Mouse (Mus musculus) myocyte (in vitro differentiated cells): ENCODE results near the gene Zdhhc16. TPM values are rescaled to one million over a fixed set of nuclear protein-coding genes. Genes with fewer than 3 reads are reported as not detected.

Experiments used
- H3K27me3 ChIP-seq: one replicate; pipeline ENCODE4 v1.6.1; 2011; ENCODE audit not compliant: control insufficient read depth, insufficient read depth, insufficient read length
- H3K36me3 ChIP-seq: one replicate; pipeline ENCODE4 v1.6.1; 2011; ENCODE audit not compliant: control insufficient read depth, insufficient read depth
- H3K4me2 ChIP-seq: one replicate; pipeline ENCODE4 v1.6.1; 2011; ENCODE audit warnings: low read depth, control low read depth
- H3K4me3 ChIP-seq: one replicate; pipeline ENCODE4 v1.5.1; 2011; ENCODE audit warnings: mild to moderate bottlenecking, control low read depth, moderate library complexity
- H3K79me2 ChIP-seq: one replicate; pipeline ENCODE4 v1.6.1; 2011; ENCODE audit not compliant: control insufficient read depth, insufficient read depth
- H3ac ChIP-seq: one replicate; pipeline ENCODE4 v1.6.1; 2011; ENCODE audit not compliant: control insufficient read depth, insufficient read length
- CEBPB ChIP-seq: IDR thresholded peaks from 2 replicates; pipeline ENCODE4 v1.6.1; 2011; ENCODE audit warnings: mild to moderate bottlenecking, moderate library complexity; ENCODE audit not compliant: poor library complexity, insufficient read depth, severe bottlenecking
- E2F4 ChIP-seq: IDR thresholded peaks from one replicate; pipeline ENCODE4 v1.6.1; 2011; ENCODE audit warnings: mild to moderate bottlenecking, control low read depth, moderate library complexity; ENCODE audit not compliant: insufficient read depth
- MAX ChIP-seq: IDR thresholded peaks from one replicate; pipeline ENCODE4 v1.6.1; 2011; ENCODE audit warnings: low read depth, mild to moderate bottlenecking, control low read depth
- MYOD1 ChIP-seq, 3 experiments: IDR thresholded peaks; one replicate each; pipeline ENCODE4 v1.6.1; 2011; ENCODE audit warnings: control low read depth in 2 of 3, low read depth in 2 of 3, mild to moderate bottlenecking in 2 of 3, moderate library complexity in 1 of 3; ENCODE audit not compliant: insufficient read length in 2 of 3, control insufficient read depth in 1 of 3
- MYOG ChIP-seq, 3 experiments: IDR thresholded peaks; one replicate each; pipeline ENCODE4 v1.6.1; 2011; ENCODE audit warnings: control low read depth in 2 of 3, low read depth in 2 of 3, mild to moderate bottlenecking in 2 of 3; ENCODE audit not compliant: insufficient read length in 2 of 3, control insufficient read depth in 1 of 3, insufficient read depth in 1 of 3
- POLR2A ChIP-seq: IDR thresholded peaks from one replicate; pipeline ENCODE4 v1.6.1; 2011; ENCODE audit warnings: low read depth, mild to moderate bottlenecking, control low read depth, moderate library complexity; ENCODE audit not compliant: insufficient read length
- POLR2AphosphoS2 ChIP-seq: IDR thresholded peaks from one replicate; pipeline ENCODE4 v1.6.1; 2011; ENCODE audit warnings: low read depth, control low read depth; ENCODE audit not compliant: insufficient read length
- REST ChIP-seq: IDR thresholded peaks from one replicate; pipeline ENCODE4 v1.6.1; 2011; ENCODE audit warnings: mild to moderate bottlenecking, control low read depth, moderate library complexity; ENCODE audit not compliant: insufficient read depth, insufficient read length
- SRF ChIP-seq: IDR thresholded peaks from one replicate; pipeline ENCODE4 v1.6.1; 2011; ENCODE audit warnings: low read depth; ENCODE audit not compliant: control insufficient read depth, insufficient read length
- TCF12 ChIP-seq: IDR thresholded peaks from one replicate; pipeline ENCODE4 v1.6.1; 2011; ENCODE audit warnings: mild to moderate bottlenecking, control low read depth; ENCODE audit not compliant: poor library complexity, insufficient read depth, severe bottlenecking
- TCF3 ChIP-seq: IDR thresholded peaks from one replicate; pipeline ENCODE4 v1.6.1; 2011; ENCODE audit warnings: low read depth, control low read depth; ENCODE audit not compliant: insufficient read length
- USF1 ChIP-seq: IDR thresholded peaks from one replicate; pipeline ENCODE4 v1.6.1; 2011; ENCODE audit warnings: low read depth, mild to moderate bottlenecking, control low read depth, moderate library complexity
- polyA plus RNA-seq: library from polyadenylated mRNA; unstranded; fragments of >200 nt; fragmentation: generic; extraction: Trizol; gene quantifications from one replicate; pipeline ENCODE4 v1.2.1, GENCODE M21; 2012; ENCODE audit warnings: missing spikeins

The Zdhhc16 gene
- polyA plus RNA-seq, 1 experiment = 124 TPM

DNA sequence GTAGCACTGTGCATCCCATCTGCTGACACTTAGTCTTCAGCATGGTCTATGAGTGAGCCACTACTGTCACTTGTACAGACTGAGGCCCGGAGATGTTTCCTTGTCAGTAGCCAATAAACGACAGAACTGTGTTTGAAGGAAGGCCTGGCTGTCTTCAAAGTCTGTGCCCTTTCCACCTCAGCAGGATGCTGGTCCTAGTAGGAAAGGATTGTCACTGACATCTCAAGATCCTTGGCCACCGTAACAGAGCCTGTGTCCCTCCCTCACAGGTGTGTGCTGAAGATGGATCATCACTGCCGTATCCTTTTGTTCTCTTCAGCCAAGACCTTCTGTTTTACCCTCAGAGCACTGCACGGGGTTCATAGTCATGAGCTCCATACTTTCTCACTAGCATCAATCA is 5.3 kb downstream of the Zdhhc16 start:
- H3K4me3 ChIP-seq = no peak overlapping the region
- no peaks in the 10 kb centered on the region for H3K27me3 ChIP-seq
- H3K36me3 ChIP-seq = peaks cover 41% of the 10 kb centered on the region
- peaks cover 51% of the 10 kb centered on the region for H3K79me2 ChIP-seq
- H3ac ChIP-seq = no peak overlapping the region
- no peak overlapping the region for H3K4me2 ChIP-seq
- TF ChIP-seq POLR2AphosphoS2 (peak; percentile 51), USF1 (no peak)

DNA sequence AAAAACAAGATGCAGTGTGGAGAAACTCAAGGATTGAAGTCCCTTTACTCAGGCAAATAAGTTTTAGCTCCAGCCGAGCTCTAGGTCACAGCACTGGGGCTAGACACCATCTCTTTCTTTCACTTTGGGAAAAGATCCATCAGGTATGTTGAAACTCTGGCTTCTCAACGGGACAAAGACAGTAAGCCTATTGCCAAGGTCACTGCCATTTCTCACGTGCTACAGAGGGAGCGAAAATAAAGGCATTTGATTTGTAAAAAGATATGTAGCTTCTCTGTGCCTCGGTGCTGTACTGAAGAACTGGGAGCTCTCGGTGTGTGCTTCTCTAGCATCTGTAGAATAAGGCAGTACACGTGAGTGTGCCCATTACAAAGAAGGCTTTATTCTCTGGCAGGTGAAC is 10.6 kb downstream of the Zdhhc16 start:
- peaks cover 73% of the 10 kb centered on the region for H3K36me3 ChIP-seq
- no peak for TF ChIP-seq POLR2AphosphoS2
- TF ChIP-seq MYOD1 (IDR thresholded peaks at IDR 0.05; ENCODE audit: control insufficient read depth in 1 of 3, insufficient read length in 2 of 3, low read depth in 2 of 3) = no peak
- no peak for TF ChIP-seq TCF3
- TF ChIP-seq USF1 = no peak
- TF ChIP-seq SRF = no peak
- H3ac ChIP-seq = no peak overlapping the region
- peaks cover 14% of the 10 kb centered on the region for H3K79me2 ChIP-seq
- H3K4me3 ChIP-seq = no peak overlapping the region
- H3K4me2 ChIP-seq = no peak overlapping the region
- no peaks in the 10 kb centered on the region for H3K27me3 ChIP-seq

DNA sequence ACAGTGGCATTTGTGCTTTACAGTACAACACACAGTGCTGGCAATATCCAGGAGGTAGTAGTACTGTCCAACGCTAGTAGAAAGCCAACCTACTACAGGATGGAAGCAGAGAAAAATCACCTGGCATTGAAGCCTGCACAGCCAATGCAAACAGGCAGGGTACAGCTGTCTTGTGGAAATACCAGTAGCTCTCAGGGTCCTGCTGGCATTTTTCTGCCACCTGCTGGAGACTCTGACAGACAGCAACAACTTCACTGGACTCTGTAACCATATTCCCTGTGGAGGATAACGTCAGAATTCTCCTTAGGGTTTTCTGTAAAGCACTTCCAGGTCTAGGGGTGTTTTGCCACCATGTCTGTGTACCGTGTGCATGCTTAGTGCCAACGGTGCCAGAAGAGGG is 19.0 kb downstream of the Zdhhc16 start:
- peaks cover 65% of the 10 kb centered on the region for H3K36me3 ChIP-seq
- no peak overlapping the region for H3K4me2 ChIP-seq
- no peak overlapping the region for H3K4me3 ChIP-seq
- TF ChIP-seq POLR2A = no peak
- TF ChIP-seq MAX = no peak
- no peak for TF ChIP-seq TCF12
- no peak for TF ChIP-seq SRF
- no peak for TF ChIP-seq POLR2AphosphoS2
- no peak for TF ChIP-seq USF1
- TF ChIP-seq REST = no peak
- TF ChIP-seq MYOD1 (IDR thresholded peaks at IDR 0.05; ENCODE audit: control insufficient read depth in 1 of 3, insufficient read length in 2 of 3, low read depth in 2 of 3) = peak; percentile 40 to 81 (median 81)
- TF ChIP-seq MYOG (IDR thresholded peaks at IDR 0.05; ENCODE audit: control insufficient read depth in 1 of 3, insufficient read depth in 1 of 3, insufficient read length in 2 of 3, low read depth in 2 of 3) = peak in 2 of 3 experiments; percentile 54 to 73
- TF ChIP-seq TCF3 = no peak
- TF ChIP-seq CEBPB = no peak
- TF ChIP-seq E2F4 = no peak
- H3K27me3 ChIP-seq = no peaks in the 10 kb centered on the region
- H3ac ChIP-seq = no peak overlapping the region
- no peaks in the 10 kb centered on the region for H3K79me2 ChIP-seq

DNA sequence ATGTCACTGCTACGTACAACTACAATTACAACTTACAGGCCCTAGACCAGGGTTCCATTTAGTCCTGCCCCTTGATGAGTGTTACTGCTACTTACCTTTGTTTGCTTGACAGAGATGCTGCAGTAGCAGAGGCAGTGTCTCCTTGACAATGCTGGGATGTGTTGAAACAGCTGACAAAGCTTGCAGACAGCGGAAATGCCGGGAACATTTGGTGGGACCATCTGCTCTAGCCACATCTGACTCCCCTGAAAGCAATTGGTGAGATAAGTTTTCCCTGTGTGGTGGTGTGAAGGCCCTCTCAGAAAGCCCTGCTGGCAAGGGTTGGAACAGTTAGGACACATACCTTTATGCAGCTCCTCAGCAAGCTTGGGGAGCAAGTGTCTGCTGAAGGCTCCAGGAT is 20.3 kb downstream of the Zdhhc16 start:
- TF ChIP-seq MYOD1 (IDR thresholded peaks at IDR 0.05; ENCODE audit: control insufficient read depth in 1 of 3, insufficient read length in 2 of 3, low read depth in 2 of 3) (peak in 2 of 3 experiments; percentile 95 to 96), TCF12 (peak; percentile 73), MYOG (IDR thresholded peaks at IDR 0.05; ENCODE audit: control insufficient read depth in 1 of 3, insufficient read depth in 1 of 3, insufficient read length in 2 of 3, low read depth in 2 of 3) (peak in 2 of 3 experiments; percentile 64 to 84), TCF3 (no peak), POLR2AphosphoS2 (no peak), SRF (no peak)
- no peak overlapping the region for H3K4me3 ChIP-seq
- H3K79me2 ChIP-seq = no peaks in the 10 kb centered on the region
- H3K36me3 ChIP-seq = peaks cover 61% of the 10 kb centered on the region
- no peak overlapping the region for H3ac ChIP-seq
- H3K27me3 ChIP-seq = no peaks in the 10 kb centered on the region
- H3K4me2 ChIP-seq = no peak overlapping the region

DNA sequence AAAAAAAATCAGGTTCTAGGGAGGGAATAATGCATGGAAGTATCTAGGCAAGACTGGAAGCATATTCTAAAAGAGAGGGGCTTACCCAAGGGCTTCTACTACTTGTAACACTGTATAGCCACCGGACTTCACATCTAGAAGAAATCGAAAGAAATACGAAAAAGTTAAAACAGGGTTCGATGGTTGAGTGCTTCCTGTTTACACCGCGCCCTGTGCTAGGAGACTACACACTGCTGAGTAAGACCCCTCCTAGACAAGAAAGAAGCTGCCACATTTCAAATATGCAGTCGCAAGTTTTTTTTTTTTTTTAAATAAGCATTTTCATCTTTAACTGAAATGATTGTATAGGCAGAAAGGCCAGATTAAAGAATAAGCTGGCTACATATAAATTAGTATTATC is 36.3 kb downstream of the Zdhhc16 start:
- Histone ChIP-seq H3K36me3 (peaks cover 36% of the 10 kb centered on the region), H3K79me2 (peaks cover 54% of the 10 kb centered on the region), H3K4me3 (no peak overlapping the region), H3ac (no peak overlapping the region), H3K27me3 (no peaks in the 10 kb centered on the region), H3K4me2 (no peak overlapping the region)
- no peak for TF ChIP-seq POLR2A
- TF ChIP-seq MYOD1 (IDR thresholded peaks at IDR 0.05; ENCODE audit: control insufficient read depth in 1 of 3, insufficient read length in 2 of 3, low read depth in 2 of 3) = no peak
